Mouse (Mus musculus) gastrocnemius, postnatal 4 days (tissue): Measurements from ENCODE around the gene Ctnna3. TPM values are rescaled to one million over a fixed set of nuclear protein-coding genes. Genes with fewer than 3 reads are reported as not detected.
A peak's percentile ranks its signal among the peaks of the same experiment; 100 is the strongest.
"Not testable (repeated sequence)": the region's sequence is repeated elsewhere in the genome, so short reads cannot be mapped to it uniquely, and the experiment has no call there.

Experiments used
- DNase-seq, 2 experiments: peaks; one replicate each; pipeline ENCODE4 v3.0.0; 2021 to 2022; ENCODE audit warnings: low spot score in 2 of 2, mixed read lengths in 2 of 2
- long read RNA-seq, 2 experiments: library from polyadenylated mRNA; stranded (forward); transcript quantifications; one replicate each; pipeline ENCODE4 v2.0.0; 2021
- total RNA-seq, 2 experiments: library from RNA; stranded (reverse); gene quantifications; 2 replicates each; pipeline ENCODE4 v1.2.3; 2021

Ctnna3 gene
- 10 to 100 TPM; 25.3 to 27.7 TPM for total RNA-seq
- long read RNA-seq, experiment 1, partial matches to known transcripts, result 1 of 4 reads
- long read RNA-seq, experiment 1, other reads (novel, unspliced or antisense), result 3 of 4 reads
- long read RNA-seq, experiment 2, partial matches to known transcripts, result 0 of 3 reads
- long read RNA-seq, experiment 2, other reads (novel, unspliced or antisense), result 3 of 3 reads

GRCm38 (mm10) chr10:63429785-63430305 is at the start of gene Ctnna3:
TSS of gene Ctnna3 (plus strand) at chr10:63430098.
- peak; percentile 68 to 79 for DNase-seq

GRCm38 (mm10) chr10:63381498-63382280 is 48.2 kb upstream of the Ctnna3 start, which contains the start of gene Sirt1:
TSS of gene Sirt1 (minus strand) at chr10:63381704.
- no peak for DNase-seq

GRCm38 (mm10) chr10:63382372-63383279 is 47.3 kb upstream of the Ctnna3 start, which contains the start of gene Dnajc12:
TSS of gene Dnajc12 (plus strand) at chr10:63382443.
- peak; percentile 39 to 75 for DNase-seq

- not testable (repeated sequence) for DNase-seq
Observed at GRCm38 (mm10) chr10:63385897-63386296, 44.0 kb upstream of the Ctnna3 start.

GRCm38 (mm10) chr10:63386444-63386843 is 43.5 kb upstream of the Ctnna3 start:
- peak; percentile 49 to 79 for DNase-seq

GRCm38 (mm10) chr10:63386991-63387390 is 42.9 kb upstream of the Ctnna3 start:
- DNase-seq, result no peak

- DNase-seq, result no peak
Observed at GRCm38 (mm10) chr10:63388948-63389347, 41.0 kb upstream of the Ctnna3 start.

GRCm38 (mm10) chr10:63396963-63397362 is 32.9 kb upstream of the Ctnna3 start:
- no peak for DNase-seq

GRCm38 (mm10) chr10:63402731-63403504 is 27.0 kb upstream of the Ctnna3 start:
- DNase-seq, result no peak

GRCm38 (mm10) chr10:63403636-63404035 is 26.3 kb upstream of the Ctnna3 start:
- DNase-seq, result no peak

- no peak for DNase-seq
Observed at GRCm38 (mm10) chr10:63410162-63410956, 19.5 kb upstream of the Ctnna3 start.

- DNase-seq, result not testable (repeated sequence)
Observed at GRCm38 (mm10) chr10:63411674-63412073, 18.2 kb upstream of the Ctnna3 start.

GRCm38 (mm10) chr10:63412756-63413155 is 17.1 kb upstream of the Ctnna3 start:
- DNase-seq, result no peak

- DNase-seq, result no peak
Observed at GRCm38 (mm10) chr10:63415287-63415686, 14.6 kb upstream of the Ctnna3 start.

- no peak for DNase-seq
Observed at GRCm38 (mm10) chr10:63415850-63416249, 14.0 kb upstream of the Ctnna3 start.

GRCm38 (mm10) chr10:63417061-63417460 is 12.8 kb upstream of the Ctnna3 start:
- no peak for DNase-seq

GRCm38 (mm10) chr10:63421739-63422735 is 7.9 kb upstream of the Ctnna3 start, which contains the start of gene Gm7075:
TSS of gene Gm7075 (minus strand) at chr10:63421789.
- no peak for DNase-seq

- DNase-seq, result no peak
Observed at GRCm38 (mm10) chr10:63422736-63422992, 7.2 kb upstream of the Ctnna3 start.
